9 mouse cellular contexts compared by ENCODE assay signal in the genomic region with DNA sequence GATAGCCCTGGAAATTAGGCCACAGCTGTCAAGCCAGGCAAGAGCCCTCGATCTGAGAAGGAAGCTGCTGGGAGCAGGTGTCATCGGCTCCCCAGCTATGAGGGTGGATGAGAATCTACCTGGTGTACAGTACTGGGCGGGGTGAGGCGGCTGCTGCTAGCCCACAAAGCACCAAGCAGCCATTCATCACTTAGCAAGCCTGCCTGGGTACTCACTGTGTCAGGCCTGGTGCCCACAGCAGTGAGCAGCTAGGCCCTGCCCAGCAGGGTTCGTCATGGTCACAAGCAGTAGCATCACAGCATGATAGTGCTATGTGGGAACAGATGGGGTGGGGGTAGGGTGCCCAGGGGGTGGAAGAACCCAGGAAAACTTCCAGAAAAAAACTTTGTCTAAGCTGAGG. TPM values are rescaled to one million over a fixed set of nuclear protein-coding genes. Genes with fewer than 3 reads are reported as not detected.
A peak's percentile ranks its signal among the peaks of the same experiment; 100 is the strongest.
DNase-seq lines count a peak whose midpoint lies in the region; ATAC-seq and TF ChIP-seq lines count a peak whose summit lies in the region.
"Had no signal": no experiment of that assay in that cellular context is flagged by ENCODE, and none has a peak within 500 bp of the region (broad histone marks: within the 10 kb centered on the region; RNA-seq: fewer than 3 reads in every experiment).

No protein-coding gene starts in this region.

- 0 out of 2 replicates have a peak overlapping the region, but pooled peaks have one; percentile 11 for H3K27ac ChIP-seq in embryonic facial prominence, embryonic 12.5 days
- no peak overlapping the region for H3K27ac ChIP-seq in embryonic facial prominence, embryonic 10.5 days (replicated peaks)
- H3K27ac ChIP-seq in kidney, postnatal 0 days, result 0 out of 2 replicates have a peak overlapping the region, but pooled peaks have one; percentile 1
- no peak overlapping the region for H3K27ac ChIP-seq in stomach, postnatal 0 days (replicated peaks)
- H3K27ac ChIP-seq: intestine, embryonic 15.5 days had no signal

- no peak for DNase-seq in embryonic facial prominence, embryonic 10.5 days (ENCODE audit: low spot score)
- DNase-seq in kidney, postnatal 0 days (ENCODE audit: low spot score), result no peak
- DNase-seq in kidney, adult 18-20 months, result no peak
- DNase-seq in right cerebral cortex, adult 18-20 months, result peak; percentile 38
- DNase-seq in right cerebral cortex, postnatal 36 days (ENCODE audit: low spot score in 2 of 2), result no peak
- peak; percentile 47 for DNase-seq in retina, embryonic 14.5 days (ENCODE audit: low spot score)
- no peak for DNase-seq in stomach, postnatal 0 days (ENCODE audit: low spot score)

- no peaks in the 10 kb centered on the region for H3K9me3 ChIP-seq in embryonic facial prominence, embryonic 12.5 days
- H3K9me3 ChIP-seq in embryonic facial prominence, embryonic 10.5 days, result no peaks in the 10 kb centered on the region
- H3K9me3 ChIP-seq in kidney, postnatal 0 days (replicated peaks; ENCODE audit: low read length), result no peaks in the 10 kb centered on the region
- H3K9me3 ChIP-seq in stomach, postnatal 0 days (ENCODE audit: control insufficient read depth, low read length), result no peaks in the 10 kb centered on the region
- H3K9me3 ChIP-seq: intestine, embryonic 15.5 days had no signal

- no peak for TF ChIP-seq CTCF in kidney, postnatal 0 days (IDR thresholded peaks at IDR 0.05; ENCODE audit: low read depth)
- TF ChIP-seq CTCF in stomach, postnatal 0 days (IDR thresholded peaks at IDR 0.05; ENCODE audit: low read depth), result no peak

- no peak overlapping the region for H3K4me2 ChIP-seq in embryonic facial prominence, embryonic 12.5 days (replicated peaks)
- H3K4me2 ChIP-seq in kidney, postnatal 0 days (ENCODE audit: low read length), result no peak overlapping the region
- H3K4me2 ChIP-seq in stomach, postnatal 0 days (replicated peaks; ENCODE audit: low read depth), result no peak overlapping the region
- H3K4me2 ChIP-seq: intestine, embryonic 15.5 days had no signal

- H3K27me3 ChIP-seq in embryonic facial prominence, embryonic 12.5 days, result no peaks in the 10 kb centered on the region
- H3K27me3 ChIP-seq in embryonic facial prominence, embryonic 10.5 days (replicated peaks; ENCODE audit: low read depth, poor library complexity, severe bottlenecking), result no peaks in the 10 kb centered on the region
- no peaks in the 10 kb centered on the region for H3K27me3 ChIP-seq in kidney, postnatal 0 days (ENCODE audit: insufficient read depth, low read length)
- H3K27me3 ChIP-seq in stomach, postnatal 0 days (ENCODE audit: control insufficient read depth, insufficient read depth, low read length), result no peaks in the 10 kb centered on the region
- H3K27me3 ChIP-seq: intestine, embryonic 15.5 days had no signal

- H3K36me3 ChIP-seq in embryonic facial prominence, embryonic 12.5 days, result peaks cover 7% of the 10 kb centered on the region; the same call in 1 of the 2 replicates
- H3K36me3 ChIP-seq in embryonic facial prominence, embryonic 10.5 days (replicated peaks), result peaks cover 52% of the 10 kb centered on the region
- no peaks in the 10 kb centered on the region for H3K36me3 ChIP-seq in kidney, postnatal 0 days (ENCODE audit: insufficient read depth, low read length)
- no peaks in the 10 kb centered on the region; the same call in 1 of the 2 replicates for H3K36me3 ChIP-seq in stomach, postnatal 0 days (ENCODE audit: control insufficient read depth, insufficient read depth, low read length)
- H3K36me3 ChIP-seq: intestine, embryonic 15.5 days had no signal

- ATAC-seq in embryonic facial prominence, embryonic 12.5 days (ENCODE audit: insufficient number of reproducible peaks, insufficient read depth, low FRiP score, low TSS enrichment), result 0 out of 2 replicates have a peak, but pooled peaks have one; percentile 23
- no peak; the same call in 1 of the 2 replicates for ATAC-seq in kidney, postnatal 0 days (replicated peaks; ENCODE audit: low FRiP score, low read depth)
- no peak for ATAC-seq in stomach, postnatal 0 days (ENCODE audit: low FRiP score, low TSS enrichment)
- ATAC-seq: intestine, embryonic 15.5 days had no signal

- no peak overlapping the region for H3K9ac ChIP-seq in embryonic facial prominence, embryonic 12.5 days
- no peak overlapping the region for H3K9ac ChIP-seq in kidney, postnatal 0 days (ENCODE audit: low read depth, low read length)
- no peak overlapping the region for H3K9ac ChIP-seq in stomach, postnatal 0 days (ENCODE audit: low read length)
- H3K9ac ChIP-seq: intestine, embryonic 15.5 days had no signal

- 83% methylated on average over 5 of the region's 5 CpGs for WGBS in embryonic facial prominence, embryonic 12.5 days
- WGBS in embryonic facial prominence, embryonic 10.5 days, result 89% methylated on average over 5 of the region's 5 CpGs
- WGBS in kidney, postnatal 0 days, result 86% methylated on average over 5 of the region's 5 CpGs
- WGBS in stomach, postnatal 0 days, result 82% methylated on average over 5 of the region's 5 CpGs

- no peak for TF ChIP-seq EP300 in stomach, postnatal 0 days (optimal IDR thresholded peaks at IDR 0.05)

- no peak overlapping the region for H3K4me3 ChIP-seq in embryonic facial prominence, embryonic 12.5 days
- no peak overlapping the region for H3K4me3 ChIP-seq in embryonic facial prominence, embryonic 10.5 days
- no peak overlapping the region for H3K4me3 ChIP-seq in kidney, postnatal 0 days (replicated peaks; ENCODE audit: low read depth, low read length)
- H3K4me3 ChIP-seq in stomach, postnatal 0 days (ENCODE audit: low read depth, low read length), result no peak overlapping the region
- H3K4me3 ChIP-seq: intestine, embryonic 15.5 days had no signal

- no peaks in the 10 kb centered on the region for H3K4me1 ChIP-seq in embryonic facial prominence, embryonic 12.5 days
- no peaks in the 10 kb centered on the region for H3K4me1 ChIP-seq in embryonic facial prominence, embryonic 10.5 days
- H3K4me1 ChIP-seq in kidney, postnatal 0 days (replicated peaks; ENCODE audit: insufficient read depth, low read length), result 0 out of 2 replicates have a peak, but pooled peaks cover 3% of the 10 kb centered on the region
- H3K4me1 ChIP-seq in stomach, postnatal 0 days (replicated peaks; ENCODE audit: control insufficient read depth, insufficient read depth), result no peaks in the 10 kb centered on the region
- H3K4me1 ChIP-seq: intestine, embryonic 15.5 days had no signal

RNA-seq across cellular contexts. Expression of gene Mtss1l, which starts 25.8 kb away (rescaled TPM):
- 10.9 and 17.4 TPM in 2 replicates for polyA plus RNA-seq in embryonic facial prominence, embryonic 12.5 days (2016; fragmentation: Nextera tagmentation; extraction: Ambion mirVana)
- 6.6 and 7.2 TPM in 2 replicates for polyA plus RNA-seq in embryonic facial prominence, embryonic 10.5 days (2016; fragmentation: Nextera tagmentation; extraction: Ambion mirVana)
- 8.7 and 12.4 TPM in 2 replicates for polyA plus RNA-seq in kidney, postnatal 0 days (2015; fragmentation: Nextera tagmentation; extraction: Ambion mirVana)
- 5.7 and 7.5 TPM in 2 replicates for polyA plus RNA-seq in stomach, postnatal 0 days (2015; fragmentation: Nextera tagmentation; extraction: Ambion mirVana)

Comparison
In these comparisons a context has a peak if more than half of its experiments do, and no peak if none do; other contexts are left out.
1. H3K27ac ChIP-seq: peak in embryonic facial prominence, embryonic 12.5 days (single experiment) and kidney, postnatal 0 days (single experiment); none in embryonic facial prominence, embryonic 10.5 days (single experiment) and stomach, postnatal 0 days (single experiment).
2. DNase-seq: peak in right cerebral cortex, adult 18-20 months (single experiment) and retina, embryonic 14.5 days (single experiment); none in embryonic facial prominence, embryonic 10.5 days (single experiment), kidney, postnatal 0 days (single experiment), kidney, adult 18-20 months (single experiment), right cerebral cortex, postnatal 36 days (0 of 2) and stomach, postnatal 0 days (single experiment).